Mouse (Mus musculus): ENCODE data around the gene Herc4. TPM values are rescaled to one million over a fixed set of nuclear protein-coding genes. Genes with fewer than 3 reads are reported as not detected.
"Not testable (repeated sequence)": the region's sequence is repeated elsewhere in the genome, so short reads cannot be mapped to it uniquely, and the experiment has no call there.

Herc4 gene
- polyA plus RNA-seq, 2 experiments, result 33.3 to 37.2 TPM

GRCm38 (mm10) chr10:63348291-63348690 is 104.7 kb downstream of the Herc4 start:
- no peak overlapping the region for H3K9ac ChIP-seq (ENCODE audit: low read depth, low read length, severe bottlenecking)
- ATAC-seq (ENCODE audit: low FRiP score, low read depth) (no peak), DNase-seq (ENCODE audit: low spot score) (no peak)
- H3K9me3 ChIP-seq (ENCODE audit: control insufficient read depth, low read length), result no peaks in the 10 kb centered on the region
- no peak overlapping the region for H3K4me2 ChIP-seq (replicated peaks; ENCODE audit: low read depth, low read length, severe bottlenecking)
- no peak for TF ChIP-seq POLR2A (IDR thresholded peaks at IDR 0.05; ENCODE audit: borderline replicate concordance, extremely low read depth, insufficient read depth, insufficient read length)
- H3K4me1 ChIP-seq (ENCODE audit: control insufficient read depth, insufficient read depth, low read length), result no peaks in the 10 kb centered on the region
- H3K4me3 ChIP-seq (replicated peaks; ENCODE audit: low read length), result no peak overlapping the region
- H3K36me3 ChIP-seq (ENCODE audit: control insufficient read depth, insufficient read depth, low read length), result no peaks in the 10 kb centered on the region
- no peak overlapping the region for H3K27ac ChIP-seq (replicated peaks; ENCODE audit: low read depth, low read length)
- H3K27me3 ChIP-seq (ENCODE audit: control insufficient read depth, insufficient read depth, low read length), result no peaks in the 10 kb centered on the region
- WGBS, result 60% methylated on average over 3 of the region's 3 CpGs

- H3K27me3 ChIP-seq (ENCODE audit: control insufficient read depth, insufficient read depth, low read length), result no peaks in the 10 kb centered on the region
- no peaks in the 10 kb centered on the region for H3K36me3 ChIP-seq (ENCODE audit: control insufficient read depth, insufficient read depth, low read length)
- ATAC-seq (ENCODE audit: low FRiP score, low read depth) (no peak), DNase-seq (ENCODE audit: low spot score) (no peak)
- H3K4me1 ChIP-seq (ENCODE audit: control insufficient read depth, insufficient read depth, low read length), result no peaks in the 10 kb centered on the region
- H3K9ac ChIP-seq (ENCODE audit: low read depth, low read length, severe bottlenecking), result no peak overlapping the region
- no peak overlapping the region for H3K4me3 ChIP-seq (replicated peaks; ENCODE audit: low read length)
- H3K4me2 ChIP-seq (replicated peaks; ENCODE audit: low read depth, low read length, severe bottlenecking), result no peak overlapping the region
- TF ChIP-seq POLR2A (IDR thresholded peaks at IDR 0.05; ENCODE audit: borderline replicate concordance, extremely low read depth, insufficient read depth, insufficient read length), result no peak
- H3K9me3 ChIP-seq (ENCODE audit: control insufficient read depth, low read length), result no peaks in the 10 kb centered on the region
- no peak overlapping the region for H3K27ac ChIP-seq (replicated peaks; ENCODE audit: low read depth, low read length)
- WGBS, result 88% methylated on average over 7 of the region's 7 CpGs
Observed at GRCm38 (mm10) chr10:63350666-63351065, 107.1 kb downstream of the Herc4 start.

- DNase-seq (ENCODE audit: low spot score); H3K27me3 ChIP-seq (ENCODE audit: control insufficient read depth, insufficient read depth, low read length); H3K4me1 ChIP-seq (ENCODE audit: control insufficient read depth, insufficient read depth, low read length): not testable (repeated sequence)
Observed at GRCm38 (mm10) chr10:63351099-63351498, 107.5 kb downstream of the Herc4 start.

GRCm38 (mm10) chr10:63352111-63352510 is 108.5 kb downstream of the Herc4 start:
- Histone ChIP-seq H3K4me1 (ENCODE audit: control insufficient read depth, insufficient read depth, low read length) (no peaks in the 10 kb centered on the region), H3K9me3 (ENCODE audit: control insufficient read depth, low read length) (no peaks in the 10 kb centered on the region), H3K27ac (replicated peaks; ENCODE audit: low read depth, low read length) (no peak overlapping the region), H3K27me3 (ENCODE audit: control insufficient read depth, insufficient read depth, low read length) (no peaks in the 10 kb centered on the region), H3K4me2 (replicated peaks; ENCODE audit: low read depth, low read length, severe bottlenecking) (no peak overlapping the region), H3K4me3 (replicated peaks; ENCODE audit: low read length) (no peak overlapping the region), H3K9ac (ENCODE audit: low read depth, low read length, severe bottlenecking) (no peak overlapping the region), H3K36me3 (ENCODE audit: control insufficient read depth, insufficient read depth, low read length) (no peaks in the 10 kb centered on the region)
- ATAC-seq (ENCODE audit: low FRiP score, low read depth) (no peak), DNase-seq (ENCODE audit: low spot score) (no peak)
- 85% methylated on average over 5 of the region's 5 CpGs for WGBS
- TF ChIP-seq POLR2A (IDR thresholded peaks at IDR 0.05; ENCODE audit: borderline replicate concordance, extremely low read depth, insufficient read depth, insufficient read length), result no peak

More at GRCm38 (mm10) chr10:63351099-63351498, 107.5 kb downstream of the Herc4 start:
- not testable (repeated sequence) for H3K4me3 ChIP-seq (replicated peaks; ENCODE audit: low read length); H3K36me3 ChIP-seq (ENCODE audit: control insufficient read depth, insufficient read depth, low read length); H3K4me2 ChIP-seq (replicated peaks; ENCODE audit: low read depth, low read length, severe bottlenecking); H3K9me3 ChIP-seq (ENCODE audit: control insufficient read depth, low read length); ATAC-seq (ENCODE audit: low FRiP score, low read depth); H3K27ac ChIP-seq (replicated peaks; ENCODE audit: low read depth, low read length); H3K9ac ChIP-seq (ENCODE audit: low read depth, low read length, severe bottlenecking)
- 71% methylated on average over 7 of the region's 7 CpGs for WGBS

GRCm38 (mm10) chr10:63360502-63360901 is 116.9 kb downstream of the Herc4 start:
- no peaks in the 10 kb centered on the region for H3K36me3 ChIP-seq (ENCODE audit: control insufficient read depth, insufficient read depth, low read length)
- H3K4me1 ChIP-seq (ENCODE audit: control insufficient read depth, insufficient read depth, low read length), result no peaks in the 10 kb centered on the region
- ATAC-seq (ENCODE audit: low FRiP score, low read depth) (no peak), DNase-seq (ENCODE audit: low spot score) (no peak)
- H3K27ac ChIP-seq (replicated peaks; ENCODE audit: low read depth, low read length), result no peak overlapping the region
- no peak overlapping the region for H3K4me2 ChIP-seq (replicated peaks; ENCODE audit: low read depth, low read length, severe bottlenecking)
- TF ChIP-seq POLR2A (IDR thresholded peaks at IDR 0.05; ENCODE audit: borderline replicate concordance, extremely low read depth, insufficient read depth, insufficient read length), result no peak
- 50% methylated on average over 1 of the region's 1 CpGs for WGBS
- no peaks in the 10 kb centered on the region for H3K9me3 ChIP-seq (ENCODE audit: control insufficient read depth, low read length)
- H3K27me3 ChIP-seq (ENCODE audit: control insufficient read depth, insufficient read depth, low read length), result no peaks in the 10 kb centered on the region
- no peak overlapping the region for H3K9ac ChIP-seq (ENCODE audit: low read depth, low read length, severe bottlenecking)
- H3K4me3 ChIP-seq (replicated peaks; ENCODE audit: low read length), result no peak overlapping the region

GRCm38 (mm10) chr10:63365918-63366455 is 122.4 kb downstream of the Herc4 start:
- no peak for DNase-seq (ENCODE audit: low spot score)
- no peaks in the 10 kb centered on the region for H3K36me3 ChIP-seq (ENCODE audit: control insufficient read depth, insufficient read depth, low read length)
- H3K4me1 ChIP-seq (ENCODE audit: control insufficient read depth, insufficient read depth, low read length), result no peaks in the 10 kb centered on the region
- H3K27me3 ChIP-seq (ENCODE audit: control insufficient read depth, insufficient read depth, low read length), result no peaks in the 10 kb centered on the region
- ATAC-seq (ENCODE audit: low FRiP score, low read depth), result no peak
- H3K9ac ChIP-seq (ENCODE audit: low read depth, low read length, severe bottlenecking), result no peak overlapping the region
- H3K4me3 ChIP-seq (replicated peaks; ENCODE audit: low read length), result no peak overlapping the region
- no peak for TF ChIP-seq POLR2A (IDR thresholded peaks at IDR 0.05; ENCODE audit: borderline replicate concordance, extremely low read depth, insufficient read depth, insufficient read length)
- no peaks in the 10 kb centered on the region for H3K9me3 ChIP-seq (ENCODE audit: control insufficient read depth, low read length)
- no peak overlapping the region for H3K27ac ChIP-seq (replicated peaks; ENCODE audit: low read depth, low read length)
- 61% methylated on average over 7 of the region's 7 CpGs for WGBS
- H3K4me2 ChIP-seq (replicated peaks; ENCODE audit: low read depth, low read length, severe bottlenecking), result no peak overlapping the region

All from limb, embryonic 14.5 days (tissue).